Mouse (Mus musculus): ENCODE data around the gene Ttc27.

DNA sequence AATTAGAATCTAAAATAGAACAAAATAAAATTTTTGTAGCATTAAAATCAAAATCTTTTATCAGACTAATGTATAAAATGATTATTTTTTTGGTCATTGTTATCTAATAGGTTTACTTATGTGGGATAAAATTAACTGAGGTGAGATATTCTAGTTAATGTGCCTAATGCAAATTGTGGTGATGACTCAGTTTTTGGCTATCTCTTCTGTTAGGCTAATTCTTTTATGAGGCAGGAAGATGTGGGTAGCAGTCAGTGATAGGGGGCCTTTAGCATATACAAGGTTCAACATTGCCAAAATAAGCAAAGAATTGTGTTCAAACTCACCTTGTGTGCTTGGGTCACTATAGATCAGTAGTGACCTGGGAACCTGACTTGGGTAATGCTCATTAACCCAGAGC, 10.9 kb upstream of the Ttc27 start:
- TF ChIP-seq POLR2A (IDR thresholded peaks at IDR 0.05; ENCODE audit: low read depth, low read length) (no peak), CTCF (conservative IDR thresholded peaks at IDR 0.05; ENCODE audit: insufficient read depth, insufficient read length, low read depth, low read length) (no peak)
